Mouse (Mus musculus): ENCODE results near the gene Smpd1.

Gene Smpd1

DNA sequence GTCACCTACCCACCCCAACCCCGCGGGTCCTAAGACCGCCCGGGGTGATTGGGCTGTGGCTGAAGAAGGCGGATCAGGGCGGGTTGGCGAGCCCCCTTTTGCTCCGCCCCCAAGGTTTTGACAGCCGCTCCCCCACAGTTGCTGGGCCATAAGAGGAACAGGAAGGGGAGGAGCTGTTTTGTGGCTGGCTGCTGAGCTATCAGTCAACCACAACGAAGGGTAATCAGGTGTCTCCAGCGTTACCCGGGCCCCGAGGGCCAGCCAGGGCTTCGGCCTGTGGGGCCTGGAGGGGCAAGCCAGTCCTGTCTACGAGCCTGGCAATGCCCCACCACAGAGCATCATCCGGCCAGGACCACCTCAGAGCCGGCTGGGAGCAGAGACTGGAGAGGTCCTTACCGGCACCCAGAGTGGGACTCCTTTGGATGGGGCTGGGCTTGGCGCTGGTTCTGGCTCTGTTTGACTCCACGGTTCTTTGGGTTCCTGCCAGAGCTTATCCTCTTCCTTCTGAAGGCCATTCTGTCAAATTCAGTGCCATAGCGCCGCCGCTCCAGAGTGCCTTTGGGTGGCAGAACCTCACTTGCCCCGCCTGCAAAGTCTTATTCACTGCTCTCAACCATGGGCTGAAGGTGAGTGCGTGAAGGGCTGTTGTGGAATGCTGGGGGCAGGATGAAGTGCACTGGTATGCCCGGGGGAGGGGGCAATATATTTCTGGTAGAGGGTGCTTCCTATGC is at the start of gene Smpd1:
Gene Smpd1 (plus strand): TSS at position 149 of the 731 bp plus-strand sequence.
- peak; percentile 94 to 97 for DNase-seq

DNA sequence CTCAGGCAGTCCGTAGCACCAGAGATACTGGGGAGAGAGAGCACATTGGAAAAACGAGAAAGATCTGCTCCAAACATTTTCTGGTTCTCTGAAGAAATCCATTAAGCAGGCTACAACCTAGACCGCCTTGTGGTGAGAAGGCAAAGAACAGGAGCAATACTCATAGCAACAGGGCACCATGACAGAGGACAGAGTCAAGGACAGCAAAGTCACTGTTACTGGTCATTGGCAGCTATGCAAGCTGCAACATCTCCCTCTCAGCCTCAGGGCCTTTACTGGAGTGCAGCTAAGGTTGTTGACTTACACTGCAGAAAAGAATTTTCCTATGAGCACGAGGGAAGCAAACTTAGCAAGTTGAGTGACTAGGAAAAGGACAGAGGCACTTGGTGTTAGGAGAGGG is 46.9 kb upstream of the Smpd1 start:
- DNase-seq, result no peak

DNA sequence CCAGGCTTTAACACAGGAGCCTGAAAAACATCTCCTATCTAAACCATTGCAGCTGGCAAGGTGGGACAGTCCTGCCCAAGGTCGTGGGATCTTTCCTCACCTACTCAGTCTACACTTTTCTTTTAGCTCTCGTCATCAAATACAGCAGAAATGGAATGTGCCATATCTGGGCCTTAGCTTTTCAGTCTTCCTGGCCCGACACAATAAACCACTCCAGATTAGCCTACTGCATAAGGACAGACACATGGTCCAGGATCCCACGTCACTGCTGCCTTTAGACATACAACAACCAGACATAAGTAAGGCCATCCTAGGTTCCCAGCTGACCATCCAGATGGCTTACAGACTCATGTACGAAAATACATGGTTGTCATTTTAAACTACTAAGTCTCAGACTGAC is 44.0 kb upstream of the Smpd1 start:
- DNase-seq, result no peak

DNA sequence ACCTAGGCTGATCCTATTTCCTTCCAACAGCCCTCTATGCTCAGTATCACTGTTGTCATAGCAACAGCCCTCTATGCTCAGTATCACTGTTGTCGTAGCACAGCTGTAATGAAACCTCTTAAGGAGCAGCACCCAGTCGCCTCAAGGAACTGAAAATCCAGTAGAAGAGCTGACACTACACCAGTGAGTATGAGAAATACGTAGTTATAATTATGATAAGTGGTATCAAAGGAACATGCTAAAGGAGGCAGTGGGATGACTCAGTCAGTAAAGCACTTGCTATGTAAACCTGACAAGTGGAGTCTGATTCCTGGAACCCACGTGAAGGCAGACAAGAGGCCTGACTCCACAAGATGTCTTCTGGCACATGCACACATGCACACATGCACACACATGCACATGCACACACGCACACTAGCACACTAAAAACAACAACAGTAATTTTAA is 40.3 kb upstream of the Smpd1 start:
- DNase-seq, result no peak

DNA sequence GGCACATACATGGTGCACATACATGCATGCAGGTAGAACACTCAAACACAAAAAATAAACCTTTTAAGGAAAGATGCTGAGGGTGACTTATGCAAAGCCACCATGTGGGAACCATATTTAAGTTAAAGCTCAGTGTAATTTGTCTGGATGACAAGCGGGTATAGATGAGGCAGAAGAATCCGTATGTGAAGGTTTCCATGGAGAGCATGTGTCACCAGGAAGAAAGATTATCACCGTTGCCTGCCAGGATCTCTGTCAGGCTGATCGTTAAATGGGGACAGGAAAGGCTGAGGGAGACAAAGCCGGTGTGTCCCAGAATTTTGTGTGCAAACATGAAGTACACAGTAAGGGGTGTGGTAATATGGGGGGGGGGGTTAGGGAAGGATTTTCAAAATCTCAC is 39.6 kb upstream of the Smpd1 start:
- no peak for DNase-seq

DNA sequence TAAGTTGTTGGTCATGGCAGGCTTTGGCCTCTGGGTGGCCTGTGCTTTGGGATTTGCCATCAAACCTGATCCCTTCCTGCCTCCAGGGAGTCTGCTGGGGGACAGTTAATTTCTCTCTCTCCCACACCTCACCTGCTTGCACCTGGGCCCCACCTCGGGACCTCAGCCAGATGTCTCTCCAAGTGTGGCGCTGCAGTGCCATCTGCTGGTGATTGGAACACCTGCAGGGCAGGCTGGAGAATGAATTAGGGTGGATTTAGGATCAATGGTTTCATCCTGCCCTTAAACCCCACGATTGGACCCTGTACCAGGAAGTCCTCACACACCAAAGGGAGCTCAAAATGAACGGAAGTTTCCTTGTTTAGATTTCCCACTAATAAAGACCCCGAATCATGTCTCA is 39.0 kb upstream of the Smpd1 start:
- DNase-seq, result peak; percentile 72 to 82

DNA sequence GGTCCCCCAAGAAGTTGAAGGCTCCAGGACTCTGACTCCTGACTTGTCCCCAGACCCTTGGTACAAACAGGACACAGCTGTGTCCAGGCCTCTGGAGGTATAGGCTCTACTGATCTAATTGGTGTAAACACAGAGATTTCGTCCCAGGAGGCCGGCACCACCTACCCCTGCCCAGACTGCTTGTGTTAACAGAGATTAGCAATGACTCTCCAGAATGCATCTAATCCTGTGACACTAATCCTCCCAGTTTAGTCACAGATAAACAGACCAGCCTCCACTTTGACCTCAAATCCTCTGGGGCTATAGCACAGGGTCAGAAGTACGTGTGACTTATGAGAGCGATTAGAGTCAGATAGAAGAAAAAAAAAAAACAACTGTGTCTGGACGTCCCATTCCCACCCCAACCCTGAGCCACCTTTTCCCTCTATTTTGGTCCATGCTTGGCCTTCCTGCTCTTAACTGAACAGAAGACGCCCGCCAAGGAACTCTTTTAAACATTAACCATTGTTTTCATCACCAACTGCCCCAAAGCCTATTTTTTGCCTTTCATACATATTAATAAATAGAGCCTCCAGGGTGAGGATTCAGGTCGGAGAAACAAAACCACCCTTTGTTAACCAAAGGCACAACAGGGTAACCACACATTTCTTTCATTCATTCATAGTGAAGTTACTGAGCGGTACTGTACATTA is 37.3 kb upstream of the Smpd1 start:
- peak in 1 of 2 experiments; percentile 23 for DNase-seq

DNA sequence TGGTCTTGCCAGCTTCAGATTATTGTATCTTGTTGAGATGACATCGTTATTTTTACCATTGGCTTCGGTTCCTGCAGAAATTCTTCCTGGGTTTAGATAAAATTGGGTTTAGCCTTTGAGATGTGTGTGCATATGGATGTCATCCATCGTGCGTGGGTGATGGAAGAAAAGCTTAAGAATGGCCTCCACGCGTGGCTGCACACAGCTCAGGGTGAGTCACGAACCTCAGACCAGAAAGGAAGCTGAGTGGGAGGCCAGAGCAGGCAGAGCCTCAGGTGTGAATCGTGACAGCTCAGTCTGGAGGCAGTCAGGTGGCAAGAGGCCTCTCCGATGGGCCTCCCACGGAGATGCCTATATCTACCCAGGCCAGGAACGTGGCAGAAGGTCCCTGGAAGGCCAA is 34.8 kb upstream of the Smpd1 start:
- no peak for DNase-seq

DNA sequence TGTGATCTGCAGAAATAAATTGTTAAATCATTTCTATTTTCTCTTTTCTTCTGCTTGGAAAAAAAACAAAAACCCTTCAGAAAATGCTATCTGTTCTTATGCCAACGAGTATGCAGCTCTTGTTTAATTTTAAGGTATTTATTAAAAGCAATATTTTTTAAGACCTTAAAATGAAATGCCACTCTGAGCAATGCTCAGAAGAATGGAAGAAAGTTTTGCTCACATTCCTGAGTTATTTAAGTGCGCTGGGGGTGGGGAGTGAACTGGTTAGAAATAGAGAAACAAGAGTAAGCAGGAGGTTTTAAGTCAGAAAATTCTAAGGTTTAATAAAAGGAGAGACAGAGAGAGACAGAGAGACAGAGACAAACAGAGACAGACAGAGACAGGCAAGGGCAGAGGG is 34.4 kb upstream of the Smpd1 start:
- DNase-seq, result no peak

DNA sequence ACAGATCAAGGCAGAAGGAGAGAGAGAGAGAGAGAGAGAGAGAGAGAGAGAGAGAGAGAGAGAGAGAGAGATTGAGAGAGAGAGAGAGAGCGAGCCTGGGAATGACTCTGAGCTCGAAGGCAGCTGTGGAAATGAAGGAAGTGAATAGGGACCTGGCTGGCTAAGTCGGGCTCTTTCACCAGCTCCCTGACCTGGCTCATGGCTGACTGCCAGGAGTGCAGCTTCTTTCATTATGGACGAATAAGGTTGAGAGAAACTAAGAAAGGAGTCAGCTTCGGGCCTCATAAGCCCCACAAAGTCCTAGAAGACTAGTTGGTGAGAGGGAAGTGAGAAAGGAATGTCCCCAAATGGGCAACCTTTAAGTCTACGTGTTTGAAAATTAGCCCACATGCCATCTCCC is 34.0 kb upstream of the Smpd1 start:
- peak; percentile 75 to 76 for DNase-seq

DNA sequence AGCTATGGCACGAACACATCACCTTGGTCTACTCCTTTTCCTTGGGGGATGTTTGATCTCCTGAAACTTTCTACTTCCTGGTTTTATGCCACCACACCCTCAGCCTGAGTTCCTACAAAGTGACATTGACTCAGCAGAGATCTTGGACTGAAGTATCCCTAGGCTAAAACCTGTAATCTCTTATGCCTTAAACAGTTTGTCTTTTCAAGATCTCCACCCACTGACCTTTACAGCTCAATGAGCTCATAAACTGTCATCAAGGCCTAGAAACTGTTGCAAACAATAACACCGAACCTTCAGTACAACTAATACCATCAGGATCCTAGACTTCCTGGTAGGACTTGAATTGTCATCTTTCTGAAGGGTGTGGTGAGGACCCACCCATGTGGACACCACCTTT is 29.9 kb upstream of the Smpd1 start:
- no peak for DNase-seq

DNA sequence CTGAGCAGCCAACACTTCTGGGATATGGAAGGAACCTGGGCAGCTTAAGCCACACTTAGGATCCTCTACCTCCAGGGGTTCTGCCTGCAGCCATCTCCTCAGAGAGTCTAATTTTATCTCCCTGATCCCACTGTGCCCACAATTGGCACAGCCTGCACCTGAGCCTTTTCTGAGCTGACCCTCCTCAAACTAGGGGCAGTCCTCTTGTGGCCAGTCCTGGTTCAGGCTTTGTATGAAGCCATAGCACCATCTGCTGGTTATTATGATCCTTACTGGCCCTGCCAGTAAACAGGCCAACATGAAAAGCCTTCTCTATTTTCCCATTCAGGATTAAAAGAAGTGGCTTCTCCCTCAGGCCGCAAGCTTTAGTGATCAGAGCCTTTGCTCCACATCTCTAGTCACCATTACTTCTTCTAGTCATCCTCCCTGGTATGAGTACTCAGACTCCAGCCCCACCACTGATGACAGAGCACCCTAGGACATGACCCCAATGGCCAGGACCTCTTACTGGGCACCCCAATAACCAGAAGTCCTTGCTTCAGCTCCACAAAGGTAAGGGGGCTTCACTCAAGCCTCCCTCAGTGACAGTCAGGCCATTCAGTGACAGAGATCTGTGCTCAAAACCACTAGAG is 26.7 kb upstream of the Smpd1 start:
- peak; percentile 54 to 61 for DNase-seq

DNA sequence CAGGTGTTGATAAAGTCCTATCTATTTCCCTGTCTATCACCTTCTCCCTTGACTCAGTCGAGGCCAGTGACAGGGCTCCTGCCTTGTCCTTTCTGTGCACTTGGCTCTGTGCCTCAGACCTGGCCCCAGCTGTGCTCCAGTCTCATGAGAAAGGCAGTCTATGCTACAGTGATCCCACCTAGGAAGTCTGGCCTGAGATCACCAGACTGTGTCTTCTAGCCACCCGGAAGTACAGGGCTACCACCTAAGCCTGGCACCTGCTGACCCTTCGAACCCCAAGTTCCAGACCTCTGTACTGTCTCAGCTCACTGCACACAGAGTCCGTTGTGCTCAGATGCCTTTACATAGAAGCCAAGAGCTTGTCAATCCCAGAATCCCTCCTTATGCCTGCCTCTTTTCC is 26.1 kb upstream of the Smpd1 start:
- peak; percentile 37 to 52 for DNase-seq

DNA sequence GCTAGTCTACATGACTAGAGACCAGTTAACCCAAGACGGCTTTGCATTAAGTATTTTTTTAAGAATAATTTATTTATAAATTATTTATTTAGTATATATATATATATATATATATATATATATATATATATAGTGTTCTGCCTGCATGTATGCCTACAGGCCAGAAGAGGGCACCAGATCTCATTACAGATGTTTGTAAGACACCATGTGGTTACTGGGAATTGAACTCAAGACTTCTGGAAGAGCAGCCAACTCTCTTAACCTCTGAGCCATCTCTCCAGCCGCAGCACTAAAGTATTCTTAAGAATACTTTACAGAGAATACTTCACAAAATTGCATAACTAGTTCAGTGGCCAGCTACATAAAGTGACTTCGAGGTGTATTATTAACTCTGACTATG is 20.0 kb upstream of the Smpd1 start:
- no peak for DNase-seq

DNA sequence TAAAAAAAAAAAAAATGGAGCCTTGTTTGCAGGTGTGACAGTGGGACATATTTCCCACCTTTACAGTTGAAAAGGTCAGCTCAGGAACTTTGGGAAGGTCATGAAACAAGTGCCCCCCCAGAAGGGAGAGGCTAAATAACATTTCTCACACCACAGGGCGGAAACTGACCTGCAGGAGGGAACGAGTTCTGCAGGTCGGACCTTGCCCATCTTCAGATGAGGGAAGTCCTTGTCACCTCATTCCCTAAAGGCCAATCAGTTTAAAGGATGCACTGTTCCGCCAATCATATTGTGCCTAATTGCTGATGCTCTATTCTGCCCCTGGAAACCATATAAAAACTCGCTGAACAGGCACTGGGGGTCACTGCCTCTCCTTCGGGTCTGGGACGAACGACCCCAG is 8.2 kb upstream of the Smpd1 start:
- DNase-seq, result no peak

DNA sequence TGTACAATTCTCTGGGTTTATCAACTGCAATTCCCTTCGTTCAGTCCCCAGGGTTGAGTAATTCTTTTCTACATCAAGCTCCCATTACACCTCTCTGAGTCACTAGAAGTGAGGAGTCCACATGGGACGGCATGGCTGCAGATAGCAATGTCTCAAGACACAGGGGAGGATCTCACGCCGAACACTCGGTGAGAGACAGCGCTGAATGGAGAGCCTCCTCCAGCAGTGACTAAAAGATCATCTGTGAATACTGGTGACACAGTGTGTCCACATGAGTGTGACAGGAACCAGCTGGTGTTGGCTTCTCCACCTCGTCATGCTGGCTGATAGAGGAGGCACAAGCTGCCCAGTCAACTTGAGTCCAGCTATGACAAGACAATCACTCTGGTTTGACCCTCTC is 6.2 kb upstream of the Smpd1 start:
- DNase-seq, result no peak

DNA sequence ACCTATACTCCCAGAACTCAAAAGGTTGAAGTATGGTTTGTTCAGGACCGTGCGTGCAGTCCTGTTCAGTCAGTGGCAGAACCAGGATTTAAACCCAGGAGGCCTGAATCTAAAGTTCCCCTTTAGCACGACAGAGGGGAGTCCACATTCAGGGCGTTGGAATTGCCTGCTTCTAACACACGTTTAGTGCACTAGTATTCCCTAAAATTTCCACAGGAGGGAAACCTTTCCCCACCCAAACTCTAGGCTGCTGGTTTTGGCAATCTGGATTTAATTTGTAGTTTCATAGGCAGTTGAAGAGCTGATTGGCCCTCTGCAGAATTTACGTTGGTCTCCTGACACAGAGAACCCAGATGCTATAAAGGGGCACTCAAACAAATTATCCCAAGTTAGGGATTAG is 5.1 kb upstream of the Smpd1 start:
- DNase-seq, result no peak

DNA sequence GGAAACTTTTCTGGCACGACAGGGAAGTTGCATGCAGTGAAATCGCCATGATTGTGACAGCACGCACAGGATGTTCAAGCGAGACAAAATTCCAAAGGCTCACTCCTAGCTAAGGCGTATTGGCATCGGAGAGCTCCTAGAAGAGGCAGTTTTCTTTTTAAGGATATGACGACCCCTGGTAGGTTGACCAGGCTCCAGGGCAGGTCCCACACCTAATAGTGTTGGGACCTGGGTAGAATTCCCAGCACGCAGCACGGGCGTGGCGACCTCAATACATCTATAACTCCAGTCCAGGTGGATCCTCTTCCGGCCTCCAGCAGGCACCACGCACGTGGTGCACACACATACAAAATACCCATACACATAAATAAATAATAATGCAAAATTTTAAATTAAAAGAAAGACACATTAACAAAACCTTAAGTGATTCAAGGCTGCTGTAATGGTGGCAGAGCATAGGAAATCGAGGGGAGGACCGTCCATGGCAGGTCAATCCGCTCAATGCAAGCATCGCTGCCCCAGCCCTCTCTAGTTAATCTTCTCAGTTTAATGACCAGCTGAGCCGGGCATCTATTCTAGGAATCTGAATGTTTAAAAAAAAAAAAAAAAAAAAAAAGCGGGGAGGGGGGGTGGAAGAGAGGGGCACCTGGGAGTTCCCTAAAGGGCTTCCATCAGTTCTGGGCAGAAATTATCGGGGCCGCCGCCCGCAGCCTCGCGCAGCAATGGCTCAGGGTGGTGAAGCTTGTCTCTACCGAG is 526 bp upstream of the Smpd1 start:
- no peak for DNase-seq

DNA sequence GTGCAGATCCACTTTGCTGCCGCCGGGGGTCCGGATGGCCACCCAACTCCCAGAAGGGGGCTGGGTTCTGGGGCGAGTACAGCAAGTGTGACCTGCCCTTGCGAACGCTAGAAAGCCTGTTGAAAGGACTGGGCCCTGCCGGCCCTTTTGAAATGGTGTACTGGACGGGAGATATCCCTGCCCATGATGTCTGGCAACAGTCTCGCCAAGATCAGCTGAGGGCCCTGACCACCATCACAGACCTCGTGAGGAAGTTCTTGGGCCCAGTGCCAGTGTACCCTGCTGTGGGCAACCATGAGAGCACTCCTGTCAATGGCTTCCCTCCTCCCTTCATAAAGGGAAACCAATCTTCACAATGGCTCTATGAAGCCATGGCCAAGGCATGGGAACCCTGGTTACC is 1.4 kb downstream of the Smpd1 start:
- DNase-seq, result no peak

DNA sequence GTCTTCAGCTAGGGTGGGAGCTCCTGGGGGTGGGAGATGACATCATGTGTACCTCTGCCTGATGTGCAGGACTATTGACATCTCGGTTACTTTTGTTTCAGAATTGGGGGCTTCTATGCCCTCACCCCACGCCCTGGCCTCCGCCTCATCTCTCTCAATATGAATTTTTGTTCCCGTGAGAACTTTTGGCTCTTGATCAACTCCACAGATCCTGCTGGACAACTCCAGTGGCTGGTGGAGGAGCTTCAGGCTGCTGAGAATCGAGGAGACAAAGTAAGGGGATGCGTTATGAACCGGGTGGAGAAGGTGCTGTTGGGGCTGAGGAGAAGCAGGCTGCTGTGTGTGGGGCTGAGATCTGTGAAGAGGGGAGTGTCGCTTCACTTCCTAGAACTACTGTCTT is 2.2 kb downstream of the Smpd1 start:
- no peak for DNase-seq

DNA sequence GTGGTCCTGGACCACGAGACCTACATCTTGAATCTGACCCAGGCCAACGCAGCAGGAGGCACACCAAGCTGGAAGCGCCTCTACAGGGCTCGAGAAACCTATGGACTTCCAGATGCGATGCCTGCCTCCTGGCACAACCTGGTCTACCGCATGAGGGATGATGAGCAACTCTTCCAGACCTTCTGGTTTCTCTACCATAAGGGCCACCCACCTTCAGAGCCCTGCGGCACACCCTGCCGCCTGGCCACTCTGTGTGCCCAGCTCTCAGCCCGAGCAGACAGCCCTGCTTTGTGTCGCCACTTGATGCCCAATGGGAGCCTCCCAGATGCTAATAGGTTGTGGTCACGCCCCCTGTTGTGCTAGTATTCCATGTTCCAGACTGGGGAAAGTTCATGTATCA is 3.5 kb downstream of the Smpd1 start:
- DNase-seq, result no peak

DNA sequence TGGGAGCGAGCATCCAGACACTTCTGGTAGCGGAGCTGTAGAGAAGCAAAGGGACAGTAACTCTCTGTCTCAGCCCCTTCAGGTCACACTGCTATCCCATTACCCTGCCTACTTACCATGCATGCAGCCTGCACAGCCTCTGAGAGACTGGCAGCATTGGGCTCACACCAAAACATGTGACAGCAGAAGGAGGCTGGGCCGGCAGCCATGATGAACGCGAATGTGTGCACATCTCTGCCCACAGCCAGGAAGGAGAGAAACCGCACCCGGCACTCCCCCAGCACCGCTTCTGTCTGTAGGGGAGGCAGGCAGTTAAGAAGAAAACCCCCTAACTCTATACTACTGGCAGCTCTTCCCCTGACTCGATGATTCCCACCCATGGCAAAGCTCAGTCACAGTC is 4.9 kb downstream of the Smpd1 start:
- no peak for DNase-seq

DNA sequence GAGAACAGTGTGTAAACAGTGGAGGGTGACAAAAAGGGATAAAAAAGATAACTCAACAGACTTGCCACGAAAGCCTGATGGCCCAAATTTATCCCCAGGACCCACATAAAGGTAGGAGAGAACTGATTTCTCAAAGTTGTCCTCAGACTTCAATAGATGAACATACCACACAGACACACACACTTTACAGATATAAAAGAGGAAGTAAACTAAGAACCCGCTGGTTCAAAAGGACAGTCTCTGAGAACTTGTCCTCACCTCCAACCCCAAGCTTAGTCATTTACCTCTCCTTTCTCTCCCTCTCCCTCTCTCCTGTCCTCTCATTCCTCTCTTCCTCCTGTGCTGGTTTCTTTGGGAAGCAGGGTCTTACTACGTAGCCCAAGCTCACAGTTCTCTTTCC is 8.2 kb downstream of the Smpd1 start:
- DNase-seq, result no peak

DNA sequence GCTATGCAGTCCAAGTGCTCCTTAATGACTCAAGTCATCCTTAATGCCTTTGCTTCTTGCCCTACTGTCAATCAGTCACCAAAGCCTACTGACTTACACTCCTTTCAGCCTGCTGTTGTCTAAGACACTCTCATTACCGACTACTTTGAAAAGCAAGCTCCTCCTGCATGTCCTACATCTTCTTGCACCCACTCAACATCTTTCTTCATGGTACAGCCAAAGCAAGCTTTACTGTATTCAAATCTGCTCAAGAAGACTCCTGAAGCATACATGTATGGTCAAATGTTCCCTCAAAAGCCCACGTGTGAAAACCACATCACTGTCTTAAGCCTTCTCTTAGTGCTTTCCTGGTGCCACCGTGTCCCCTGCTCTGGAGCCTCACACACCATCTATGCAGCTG is 9.2 kb downstream of the Smpd1 start:
- DNase-seq, result no peak
